Mouse (Mus musculus): Measurements from ENCODE around the gene Lrp6.

GRCm38 (mm10) chr6:134539459-134539858, 27.3 kb downstream of the Lrp6 start:
- TF ChIP-seq CTCF (IDR thresholded peaks at IDR 0.05; ENCODE audit: control insufficient read depth, insufficient read depth, insufficient replicate concordance, low read depth, low read length) (no peak), POLR2A (IDR thresholded peaks at IDR 0.05; ENCODE audit: control insufficient read depth, low read depth, low read length) (no peak)
